Mouse (Mus musculus) regulatory T cell (primary cell): ENCODE results near the gene Msi1.
"Not testable (repeated sequence)": the region's sequence is repeated elsewhere in the genome, so short reads cannot be mapped to it uniquely, and the experiment has no call there.

ENCODE experiments used
- in situ Hi-C: fragments of 300-600 bp; cut with MboI, MseI; formaldehyde crosslinking; loops from one replicate; pipeline ENCODE4 v1.15.1; 2025; ENCODE audit warnings: high pct_unique_total_duplicates

Msi1 gene

DNA sequence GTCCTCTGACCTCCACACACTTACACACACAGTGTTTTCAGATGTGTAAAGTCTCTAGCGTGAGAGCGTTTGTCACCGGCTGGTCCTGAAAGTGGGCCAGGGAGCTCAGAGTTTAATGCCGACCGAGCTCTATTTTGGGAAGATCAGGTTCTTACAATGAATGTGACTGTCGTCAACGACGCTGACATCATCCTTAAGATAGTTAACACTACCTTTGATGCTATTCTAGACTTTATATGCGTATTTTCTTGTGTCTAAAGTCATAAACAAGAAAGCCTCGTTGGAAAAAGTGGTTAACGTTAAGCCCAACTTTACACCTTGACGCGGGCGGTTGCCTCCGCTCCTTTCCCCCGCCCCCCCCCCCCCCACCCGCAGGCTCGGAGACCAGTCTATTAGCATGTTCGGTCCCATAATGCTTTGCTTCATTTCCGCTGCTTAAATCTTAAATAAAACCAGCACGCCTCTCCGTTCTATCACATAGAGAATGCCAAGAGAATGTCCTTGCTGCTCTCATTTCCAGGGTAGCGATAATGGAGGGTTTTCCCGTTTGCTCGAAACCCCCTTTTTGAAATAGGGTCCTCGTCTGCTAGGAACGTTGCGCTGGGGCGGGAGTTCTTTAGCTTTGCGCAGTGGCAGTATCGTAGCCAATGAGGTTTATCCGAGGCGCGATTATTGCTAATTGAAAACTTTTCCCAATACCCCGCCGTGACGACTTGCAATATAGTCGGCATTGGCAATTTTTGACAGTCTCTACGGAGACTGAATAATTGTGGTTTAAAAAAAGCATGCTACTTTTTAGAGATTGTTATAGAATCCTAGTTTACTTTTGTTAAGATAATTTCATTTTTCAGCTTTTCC is 59.7 kb downstream of the Msi1 start:
- in situ Hi-C loops: loop anchor here (10.0 kb wide), 1 partner anchor 1674 kb away; no protein-coding TSS in a partner anchor

DNA sequence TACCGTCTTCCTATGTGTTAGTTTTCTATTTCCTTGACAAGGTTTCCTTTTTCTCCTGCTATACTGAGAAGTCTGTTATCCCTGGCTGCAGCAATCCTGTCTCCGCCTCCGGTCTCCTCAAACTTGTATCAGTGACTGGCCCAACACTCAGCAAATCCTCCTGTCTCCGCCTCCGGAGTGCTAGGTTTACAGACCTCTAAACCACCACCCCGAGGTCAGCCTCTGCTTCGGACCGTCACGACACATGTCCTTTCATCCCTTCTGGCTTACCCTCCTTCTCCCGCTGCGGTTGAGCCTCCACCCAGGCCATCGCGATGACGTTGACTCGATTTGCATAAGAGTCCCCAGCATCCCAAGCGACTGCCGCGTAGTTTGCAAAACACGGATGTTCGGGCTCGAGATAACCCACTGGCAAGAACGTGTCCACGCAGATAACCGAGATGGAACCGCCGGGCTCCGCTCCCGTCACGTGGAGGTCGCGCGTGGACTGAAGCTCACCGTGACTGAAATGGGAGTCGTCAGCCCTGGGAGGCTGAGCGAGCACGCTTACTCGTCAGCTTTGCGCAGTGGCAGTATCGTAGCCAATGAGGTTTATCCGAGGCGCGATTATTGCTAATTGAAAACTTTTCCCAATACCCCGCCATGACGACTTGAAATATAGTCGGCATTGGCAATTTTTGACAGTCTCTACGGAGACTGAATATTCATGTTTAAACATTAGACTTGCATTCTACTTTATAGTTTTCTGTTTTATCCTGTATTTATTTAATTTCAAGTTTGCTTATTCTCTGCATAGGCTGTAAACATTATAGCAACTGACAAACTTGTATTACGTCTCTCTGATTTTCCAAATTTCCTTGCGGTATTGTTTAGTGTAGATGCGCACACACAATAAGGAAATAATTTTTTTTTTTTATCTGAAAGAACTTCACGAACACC is 60.6 kb downstream of the Msi1 start:
- in situ Hi-C loops: loop anchor here (10.0 kb wide), 1 partner anchor 1675 kb away; no protein-coding TSS in a partner anchor

DNA sequence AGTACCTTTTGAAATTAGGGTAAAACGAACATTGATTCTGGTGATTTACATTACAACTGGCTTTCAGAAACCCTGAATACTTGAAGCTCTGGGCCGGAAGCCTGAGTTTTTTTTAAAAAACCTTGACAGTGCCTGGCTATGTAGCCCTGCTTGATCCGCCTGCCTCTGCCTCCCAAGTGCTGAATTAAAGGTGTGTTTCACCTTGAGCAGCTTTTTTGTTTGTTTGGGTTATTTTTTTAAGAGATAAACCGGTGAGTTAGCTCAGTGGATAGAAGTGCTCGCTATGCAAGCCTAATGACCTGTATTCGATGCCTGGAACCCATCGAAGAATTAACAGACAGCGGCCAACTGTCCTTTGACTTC is 61.2 kb downstream of the Msi1 start:
- in situ Hi-C loops: no loop called here

DNA sequence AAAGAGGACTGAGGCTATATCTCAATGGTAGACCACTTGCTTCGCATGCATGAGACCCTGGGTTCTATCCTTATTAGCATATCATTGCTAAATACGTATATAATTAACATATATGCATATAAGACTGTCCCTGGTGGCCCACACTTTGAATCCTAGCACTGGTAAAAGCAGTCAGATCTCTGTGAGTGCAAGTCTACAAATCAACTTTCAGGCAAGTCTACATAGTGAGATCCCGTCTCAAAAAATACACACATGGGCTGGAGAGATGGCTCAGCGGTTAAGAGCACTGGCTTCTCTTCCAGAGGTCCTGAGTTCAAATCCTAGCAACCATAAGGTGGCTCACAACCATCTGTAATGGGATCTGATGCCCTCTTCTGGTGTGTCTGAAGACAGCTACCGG is 61.7 kb downstream of the Msi1 start:
- in situ Hi-C loops: no loop called here

DNA sequence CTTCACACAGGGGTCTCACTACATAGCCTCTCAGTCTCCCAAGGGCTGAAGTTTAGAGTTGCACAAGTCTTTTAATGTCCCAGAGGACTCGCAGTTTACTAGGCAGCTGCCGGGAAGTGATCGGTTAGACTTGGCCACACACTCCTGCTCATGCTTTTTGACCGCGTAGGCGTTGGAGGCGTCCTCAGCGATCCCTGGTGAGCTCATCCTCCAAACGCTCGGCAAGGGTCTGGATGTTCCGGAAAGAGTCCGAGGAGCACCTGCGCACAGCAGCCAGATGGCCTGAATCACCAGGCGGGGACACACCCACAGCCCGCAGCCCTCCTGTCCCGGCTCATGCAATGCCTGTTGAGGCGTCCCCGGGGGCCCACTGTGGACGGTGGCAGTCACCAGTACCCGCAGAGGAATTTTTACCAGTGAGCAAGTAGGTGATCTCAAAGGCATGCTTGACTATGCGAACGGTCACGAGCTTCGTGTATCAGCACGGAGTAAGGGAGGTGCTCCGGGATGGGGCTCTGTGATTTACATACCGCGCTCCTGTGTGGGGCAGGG is 62.4 kb downstream of the Msi1 start:
- in situ Hi-C loops: no loop called here

DNA sequence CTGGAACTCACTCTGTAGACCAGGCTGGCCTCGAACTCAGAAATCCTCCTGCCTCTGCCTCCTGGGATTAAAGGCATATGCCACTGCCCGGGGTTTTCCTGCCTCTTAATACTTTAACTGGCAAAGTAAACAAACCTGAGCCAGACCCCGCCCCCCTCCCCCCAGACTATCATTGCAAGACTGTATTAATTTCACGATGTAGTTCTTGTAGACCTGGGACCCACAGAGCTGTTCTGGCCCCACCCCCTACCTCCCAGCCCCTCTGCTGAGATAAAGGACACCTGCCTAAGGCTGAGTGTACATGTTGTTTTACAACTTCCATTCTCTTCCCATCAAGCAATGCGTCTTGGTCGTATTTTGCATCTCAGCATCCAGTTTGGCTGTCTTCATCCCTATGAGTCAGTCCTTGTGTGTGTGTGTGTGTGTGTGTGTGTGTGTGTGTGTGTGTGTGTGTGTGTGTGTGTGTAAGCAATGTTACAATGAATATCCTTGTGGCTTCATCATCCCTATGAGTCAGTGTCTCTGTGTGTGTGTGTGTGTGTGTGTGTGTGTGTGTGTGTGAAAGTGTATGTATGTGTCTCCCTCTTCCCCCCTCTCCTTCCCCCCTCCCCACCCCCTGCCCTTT is 63.4 kb downstream of the Msi1 start:
- in situ Hi-C loops: no loop called here

DNA sequence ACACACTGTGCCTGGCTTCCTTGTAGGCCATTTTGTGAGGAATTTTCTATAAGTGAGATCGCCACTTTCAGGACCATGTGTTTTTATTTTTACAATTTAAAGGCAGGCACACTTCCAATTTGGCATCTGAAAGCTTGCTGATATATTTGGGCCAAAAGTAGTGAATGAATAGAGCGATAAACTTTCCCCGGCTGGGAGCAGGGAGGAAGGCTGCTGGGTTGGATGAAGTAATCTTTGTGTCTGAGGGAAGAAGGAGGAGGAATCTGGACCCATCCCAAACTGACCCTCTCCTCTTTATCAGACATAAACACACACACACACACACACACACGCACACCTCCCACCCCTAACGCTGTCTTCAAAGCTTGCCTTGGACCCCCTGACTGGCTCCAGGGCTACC is 64.0 kb downstream of the Msi1 start:
- in situ Hi-C loops: no loop called here

DNA sequence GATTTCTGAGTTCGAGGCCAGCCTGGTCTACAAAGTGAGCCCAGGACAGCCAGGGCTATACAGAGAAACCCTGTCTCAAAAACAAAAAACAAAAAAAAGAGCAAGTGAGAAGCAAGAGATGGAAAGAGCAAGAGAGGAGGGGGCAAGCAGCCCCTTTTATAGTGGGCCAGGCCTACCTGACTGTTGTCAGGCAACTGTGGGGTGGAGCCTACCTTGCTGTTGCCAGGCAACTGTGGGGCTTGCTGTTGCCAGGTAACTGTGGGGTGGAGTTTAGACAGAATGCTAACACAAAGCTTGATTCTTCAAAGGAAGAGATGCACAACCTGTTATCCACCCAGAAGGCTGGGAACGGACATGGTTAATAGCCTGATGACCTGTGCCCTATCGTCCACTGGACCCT is 66.2 kb downstream of the Msi1 start:
- in situ Hi-C loops: not testable (repeated sequence)

DNA sequence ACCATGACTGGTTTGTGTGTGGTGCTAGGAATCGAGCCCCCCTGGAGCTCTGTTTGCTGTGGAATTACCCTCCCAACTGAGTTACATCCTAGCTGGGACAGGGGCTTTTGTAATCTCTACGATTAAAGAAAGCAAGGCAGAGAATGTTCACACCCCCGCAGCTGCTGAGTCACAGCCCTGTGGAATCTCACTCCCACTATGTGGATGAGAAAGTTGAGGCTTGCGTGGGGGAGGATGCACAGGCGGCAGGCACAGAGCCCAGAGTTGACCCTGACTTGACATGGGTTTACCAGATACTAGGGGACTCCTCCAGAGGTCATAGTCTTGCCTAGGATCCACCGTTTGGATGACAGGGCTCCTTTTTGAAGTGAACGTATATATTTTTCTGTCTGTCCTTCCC is 67.6 kb downstream of the Msi1 start:
- in situ Hi-C loops: no loop called here

DNA sequence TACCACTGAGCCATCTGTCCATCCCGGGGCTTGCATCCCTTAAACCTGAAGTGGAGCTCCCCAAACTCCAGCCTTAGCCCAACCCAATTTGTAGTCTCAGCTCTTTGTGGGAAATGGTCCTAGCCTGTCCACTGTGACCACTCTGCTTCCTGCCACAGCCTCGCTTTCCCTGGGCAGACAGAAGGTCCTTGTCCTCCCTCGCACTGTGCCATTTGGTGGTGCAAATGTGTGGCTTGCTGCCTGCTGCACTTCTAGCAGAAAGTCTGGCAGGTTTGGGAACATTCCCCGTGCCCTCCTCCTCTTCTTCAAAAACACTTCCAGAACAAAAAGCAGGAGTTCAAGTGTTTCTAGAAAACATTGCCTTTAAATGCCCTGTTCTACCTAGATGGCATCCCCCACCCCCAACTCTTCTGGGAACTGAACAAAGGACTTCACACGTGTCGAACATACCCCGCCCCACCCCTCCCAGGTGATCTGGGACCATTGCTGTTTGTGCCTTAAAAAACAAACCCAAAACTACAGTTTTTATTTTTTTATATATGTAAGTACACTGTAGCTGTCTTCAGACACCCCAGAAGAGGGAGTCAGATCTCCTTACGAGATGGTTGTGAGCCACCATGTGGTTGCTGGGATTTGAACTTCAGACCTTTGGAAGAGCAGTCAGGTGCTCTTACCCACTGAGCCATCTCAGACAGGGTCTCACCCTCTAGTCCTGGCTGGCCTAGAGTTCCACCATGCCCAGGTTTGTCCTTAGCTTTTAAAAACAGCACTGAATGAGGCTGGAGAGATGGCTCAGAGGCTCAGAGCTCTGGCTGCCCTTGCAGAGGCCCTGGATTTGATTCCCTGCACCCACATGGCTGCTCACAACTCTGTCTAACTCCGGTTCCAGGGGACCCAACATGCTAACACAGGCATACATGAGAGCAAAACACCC is 69.2 kb downstream of the Msi1 start:
- in situ Hi-C loops: no loop called here

DNA sequence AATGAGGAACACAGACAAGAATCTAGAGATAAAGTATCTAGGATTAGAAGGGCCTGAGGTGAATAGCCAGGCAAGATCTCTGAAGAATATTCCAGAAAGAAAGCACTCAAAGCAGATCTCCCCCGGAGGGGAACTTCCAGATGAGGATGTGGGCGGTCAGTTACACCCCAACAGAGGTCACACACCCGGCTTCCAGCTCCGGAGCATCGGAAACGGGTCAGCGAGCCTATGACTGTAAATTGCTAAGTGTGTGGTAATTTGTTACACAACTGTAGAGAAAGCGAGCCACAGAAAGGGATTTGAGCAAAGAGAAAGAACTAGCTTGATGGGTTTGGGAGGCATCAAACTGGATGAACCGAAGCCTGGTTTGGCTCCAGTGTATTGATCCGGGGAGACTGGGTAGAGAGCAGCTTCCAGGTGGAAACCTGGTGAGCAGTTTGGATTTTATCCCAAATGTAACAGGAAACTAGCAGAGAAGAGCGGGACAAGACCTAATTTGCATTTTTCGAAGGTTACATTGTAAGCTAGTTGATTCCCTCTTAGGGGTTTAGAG is 71.1 kb downstream of the Msi1 start:
- in situ Hi-C loops: loop anchor here (5.0 to 10.0 kb wide), 2 partner anchors 42 to 1874 kb away; no protein-coding TSS in a partner anchor

DNA sequence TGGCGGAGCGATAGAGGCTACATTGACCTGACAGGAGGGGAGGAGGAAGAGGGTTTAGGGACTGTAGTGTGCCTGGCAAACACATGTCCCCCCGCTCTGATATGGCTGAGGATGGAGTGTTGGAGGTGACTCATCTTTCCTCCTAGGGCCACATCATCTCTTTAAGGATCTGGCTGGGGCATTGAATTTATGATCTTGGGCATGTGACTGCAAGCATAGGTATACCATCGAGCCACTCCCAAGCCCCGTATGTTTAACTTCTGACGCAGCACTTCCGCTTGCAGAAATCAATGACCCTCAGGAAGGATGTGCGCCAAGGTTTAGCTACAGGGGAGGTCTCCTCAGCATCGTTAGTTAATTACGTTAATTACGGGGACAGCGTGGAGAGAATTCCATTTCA is 73.6 kb downstream of the Msi1 start:
- in situ Hi-C loops: loop anchor here (5.0 to 10.0 kb wide), 2 partner anchors 39 to 1872 kb away; no protein-coding TSS in a partner anchor
